Mouse (Mus musculus): ENCODE data around the gene Mylk3. TPM values are rescaled to one million over a fixed set of nuclear protein-coding genes. Genes with fewer than 3 reads are reported as not detected.
A peak's percentile ranks its signal among the peaks of the same experiment; 100 is the strongest.

Mylk3 gene
- polyA plus RNA-seq, 1 experiment from 2014 or later, result 211 TPM

- H3K27me3 ChIP-seq (replicated peaks), result no peaks in the 10 kb centered on the region
- H3K4me1 ChIP-seq (replicated peaks), result peaks cover 56% of the 10 kb centered on the region
- no peaks in the 10 kb centered on the region for H3K9me3 ChIP-seq (replicated peaks)
- H3K4me2 ChIP-seq, result peak overlapping the region; percentile 81
- peak overlapping the region; percentile 84 for H3K9ac ChIP-seq
- H3K27ac ChIP-seq (ENCODE audit: poor library complexity, severe bottlenecking), result peak overlapping the region; percentile 53
- H3K36me3 ChIP-seq, result peaks cover 22% of the 10 kb centered on the region
- WGBS, result 27% methylated on average over 6 of the region's 6 CpGs
- no peak for ATAC-seq (ENCODE audit: insufficient number of reproducible peaks, low FRiP score)
- H3K4me3 ChIP-seq, result peak overlapping the region; percentile 62
Measured at GRCm38 (mm10) chr8:85363406-85363805, 22.7 kb downstream of the Mylk3 start.

- peak overlapping the region; percentile 84 for H3K9ac ChIP-seq
- H3K4me3 ChIP-seq, result peak overlapping the region; percentile 62
- H3K4me2 ChIP-seq, result peak overlapping the region; percentile 81
- peak overlapping the region; percentile 61 for H3K27ac ChIP-seq (ENCODE audit: poor library complexity, severe bottlenecking)
- peaks cover 45% of the 10 kb centered on the region for H3K4me1 ChIP-seq (replicated peaks)
- ATAC-seq (ENCODE audit: insufficient number of reproducible peaks, low FRiP score), result no peak
- H3K36me3 ChIP-seq, result peaks cover 31% of the 10 kb centered on the region
- no peaks in the 10 kb centered on the region for H3K27me3 ChIP-seq (replicated peaks)
- no peaks in the 10 kb centered on the region for H3K9me3 ChIP-seq (replicated peaks)
- WGBS, result 48% methylated on average over 4 of the region's 4 CpGs
Measured at GRCm38 (mm10) chr8:85362211-85362610, 23.9 kb downstream of the Mylk3 start.

- H3K9me3 ChIP-seq (replicated peaks), result 0 out of 2 replicates have a peak, but pooled peaks cover 5% of the 10 kb centered on the region
- H3K4me2 ChIP-seq, result no peak overlapping the region
- H3K36me3 ChIP-seq, result peaks cover 78% of the 10 kb centered on the region
- no peak for ATAC-seq (ENCODE audit: insufficient number of reproducible peaks, low FRiP score)
- no peak overlapping the region for H3K9ac ChIP-seq
- WGBS, result 70% methylated on average over 4 of the region's 4 CpGs
- no peaks in the 10 kb centered on the region for H3K27me3 ChIP-seq (replicated peaks)
- no peaks in the 10 kb centered on the region for H3K4me1 ChIP-seq (replicated peaks)
- no peak overlapping the region for H3K4me3 ChIP-seq
- H3K27ac ChIP-seq (ENCODE audit: poor library complexity, severe bottlenecking), result no peak overlapping the region
Measured at GRCm38 (mm10) chr8:85353287-85353686, 32.9 kb downstream of the Mylk3 start.

- Histone ChIP-seq H3K4me3 (no peak overlapping the region), H3K4me1 (replicated peaks) (no peaks in the 10 kb centered on the region), H3K36me3 (peaks cover 75% of the 10 kb centered on the region), H3K27ac (ENCODE audit: poor library complexity, severe bottlenecking) (no peak overlapping the region), H3K9me3 (replicated peaks) (no peaks in the 10 kb centered on the region), H3K4me2 (no peak overlapping the region), H3K27me3 (replicated peaks) (no peaks in the 10 kb centered on the region), H3K9ac (no peak overlapping the region)
- ATAC-seq (ENCODE audit: insufficient number of reproducible peaks, low FRiP score), result no peak
- 68% methylated on average over 5 of the region's 5 CpGs for WGBS
Measured at GRCm38 (mm10) chr8:85339871-85340573, 46.1 kb downstream of the Mylk3 start.

DNA sequence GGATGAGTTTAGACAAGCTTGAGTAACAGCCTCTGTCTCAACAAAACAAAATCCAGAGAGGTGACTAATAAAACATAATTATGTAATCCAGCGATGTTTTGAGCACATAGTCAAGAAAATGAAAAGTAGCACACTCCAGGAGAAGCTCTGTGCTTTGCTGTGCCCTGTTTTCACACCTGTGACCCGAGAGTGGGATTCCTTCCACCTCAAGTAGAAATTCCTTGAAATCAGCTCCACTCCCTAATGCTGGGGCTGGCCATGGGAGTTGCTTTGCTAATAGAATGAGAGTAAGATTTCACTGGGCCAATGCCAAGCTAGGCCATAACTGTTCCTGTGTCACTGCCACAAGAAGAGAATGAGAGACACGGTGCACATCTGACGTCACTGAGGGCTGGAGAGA is 48.5 kb downstream of the Mylk3 start:
- Histone ChIP-seq H3K9ac (no peak overlapping the region), H3K4me1 (replicated peaks) (no peaks in the 10 kb centered on the region), H3K27ac (ENCODE audit: poor library complexity, severe bottlenecking) (no peak overlapping the region), H3K36me3 (peaks cover 71% of the 10 kb centered on the region), H3K9me3 (replicated peaks) (no peaks in the 10 kb centered on the region), H3K4me3 (no peak overlapping the region), H3K4me2 (no peak overlapping the region), H3K27me3 (replicated peaks) (no peaks in the 10 kb centered on the region)
- no peak for ATAC-seq (ENCODE audit: insufficient number of reproducible peaks, low FRiP score)
- 75% methylated on average over 4 of the region's 4 CpGs for WGBS

DNA sequence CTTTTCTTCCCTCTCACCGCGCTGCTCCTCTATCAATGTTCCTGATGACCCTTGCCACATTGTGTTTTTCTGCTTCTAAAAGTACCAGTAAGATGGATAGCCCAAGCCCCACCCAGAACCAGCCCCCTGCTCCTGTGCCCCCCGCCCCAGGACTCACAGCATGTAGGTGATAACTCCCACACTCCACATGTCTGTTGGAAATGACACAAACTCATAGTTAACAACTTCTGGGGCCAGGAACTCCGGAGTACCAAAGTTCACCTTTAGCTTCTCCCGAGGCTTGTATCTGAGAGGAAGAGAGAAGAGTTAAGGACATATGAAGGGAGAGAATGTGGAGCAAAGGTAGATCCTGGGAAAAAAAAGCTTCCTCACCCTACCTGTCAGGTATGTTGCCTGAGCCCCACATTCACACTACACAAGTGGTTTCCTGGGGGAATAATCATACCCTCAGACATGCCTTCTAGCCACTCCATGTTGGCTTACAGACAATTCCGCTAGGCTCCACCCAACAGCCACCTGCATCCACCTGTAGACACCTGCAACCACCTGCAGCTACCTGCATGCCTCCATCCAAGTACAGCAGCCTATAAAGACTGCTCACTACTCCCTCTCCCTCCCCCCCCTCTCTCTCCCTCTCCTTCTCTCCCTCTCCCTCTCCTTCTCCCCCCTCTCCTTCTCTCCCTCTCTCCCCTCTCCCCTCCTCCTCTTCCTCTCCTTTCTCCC is 49.8 kb downstream of the Mylk3 start:
- 72% methylated on average over 6 of the region's 6 CpGs for WGBS
- H3K36me3 ChIP-seq, result peaks cover 67% of the 10 kb centered on the region
- no peak for ATAC-seq (ENCODE audit: insufficient number of reproducible peaks, low FRiP score)
- H3K4me3 ChIP-seq, result no peak overlapping the region
- H3K4me2 ChIP-seq, result no peak overlapping the region
- H3K9ac ChIP-seq, result no peak overlapping the region
- H3K9me3 ChIP-seq (replicated peaks), result no peaks in the 10 kb centered on the region
- H3K27ac ChIP-seq (ENCODE audit: poor library complexity, severe bottlenecking), result no peak overlapping the region
- H3K4me1 ChIP-seq (replicated peaks), result no peaks in the 10 kb centered on the region
- no peaks in the 10 kb centered on the region for H3K27me3 ChIP-seq (replicated peaks)

DNA sequence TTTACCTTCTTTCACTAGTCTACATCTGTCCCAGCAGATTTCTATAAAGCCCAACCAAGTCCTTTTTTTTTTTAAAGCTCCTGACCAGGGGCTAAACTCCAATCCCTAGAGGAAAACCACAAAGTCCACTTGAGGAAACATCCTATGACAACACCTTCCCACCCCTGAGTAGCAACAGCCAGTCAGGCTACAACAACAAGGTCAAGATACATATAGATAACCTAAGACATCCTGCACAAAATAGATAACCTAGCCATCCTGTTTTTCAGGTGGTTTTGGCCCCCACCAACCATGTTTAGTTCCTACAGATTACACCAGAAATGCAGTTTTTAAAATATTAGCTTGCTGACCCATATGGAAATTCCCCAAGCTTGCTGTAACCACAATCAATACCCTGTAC is 51.0 kb downstream of the Mylk3 start:
- Histone ChIP-seq H3K4me2 (no peak overlapping the region), H3K36me3 (peaks cover 68% of the 10 kb centered on the region), H3K9ac (no peak overlapping the region), H3K27ac (ENCODE audit: poor library complexity, severe bottlenecking) (no peak overlapping the region), H3K27me3 (replicated peaks) (no peaks in the 10 kb centered on the region), H3K4me1 (replicated peaks) (no peaks in the 10 kb centered on the region), H3K9me3 (replicated peaks) (no peaks in the 10 kb centered on the region), H3K4me3 (no peak overlapping the region)
- ATAC-seq (ENCODE audit: insufficient number of reproducible peaks, low FRiP score), result no peak

GRCm38 (mm10) chr8:85329506-85329905 is 56.6 kb downstream of the Mylk3 start:
- Histone ChIP-seq H3K27ac (ENCODE audit: poor library complexity, severe bottlenecking) (peak overlapping the region; percentile 15; the same call in 1 of the 2 replicates), H3K27me3 (replicated peaks) (no peaks in the 10 kb centered on the region), H3K4me2 (no peak overlapping the region), H3K4me1 (replicated peaks) (no peaks in the 10 kb centered on the region), H3K36me3 (peaks cover 75% of the 10 kb centered on the region), H3K4me3 (no peak overlapping the region), H3K9ac (no peak overlapping the region), H3K9me3 (replicated peaks) (no peaks in the 10 kb centered on the region)
- 0 out of 2 replicates have a peak, but pooled peaks have one; percentile 9 for ATAC-seq (ENCODE audit: insufficient number of reproducible peaks, low FRiP score)
- WGBS, result 63% methylated on average over 1 of the region's 1 CpGs

GRCm38 (mm10) chr8:85327036-85327435 is 59.1 kb downstream of the Mylk3 start:
- 75% methylated on average over 9 of the region's 9 CpGs for WGBS
- Histone ChIP-seq H3K4me3 (no peak overlapping the region), H3K9ac (no peak overlapping the region), H3K9me3 (replicated peaks) (no peaks in the 10 kb centered on the region), H3K27ac (ENCODE audit: poor library complexity, severe bottlenecking) (no peak overlapping the region), H3K4me2 (no peak overlapping the region), H3K4me1 (replicated peaks) (no peaks in the 10 kb centered on the region), H3K27me3 (replicated peaks) (no peaks in the 10 kb centered on the region), H3K36me3 (peaks cover 89% of the 10 kb centered on the region)
- no peak for ATAC-seq (ENCODE audit: insufficient number of reproducible peaks, low FRiP score)

- Histone ChIP-seq H3K36me3 (peaks cover 67% of the 10 kb centered on the region), H3K27ac (ENCODE audit: poor library complexity, severe bottlenecking) (no peak overlapping the region), H3K4me2 (no peak overlapping the region), H3K9me3 (replicated peaks) (no peaks in the 10 kb centered on the region; the same call in 1 of the 2 replicates), H3K27me3 (replicated peaks) (no peaks in the 10 kb centered on the region), H3K9ac (no peak overlapping the region), H3K4me3 (no peak overlapping the region), H3K4me1 (replicated peaks) (no peaks in the 10 kb centered on the region)
- WGBS, result 71% methylated on average over 3 of the region's 3 CpGs
- ATAC-seq (ENCODE audit: insufficient number of reproducible peaks, low FRiP score), result no peak
Measured at GRCm38 (mm10) chr8:85323084-85323483, 63.1 kb downstream of the Mylk3 start.

GRCm38 (mm10) chr8:85321981-85322380 is 64.2 kb downstream of the Mylk3 start:
- H3K36me3 ChIP-seq, result peaks cover 57% of the 10 kb centered on the region
- 88% methylated on average over 15 of the region's 15 CpGs for WGBS

More at GRCm38 (mm10) chr8:85321981-85322380, 64.2 kb downstream of the Mylk3 start:
- no peak overlapping the region for H3K27ac ChIP-seq (ENCODE audit: poor library complexity, severe bottlenecking)
- H3K9ac ChIP-seq, result no peak overlapping the region
- no peaks in the 10 kb centered on the region; the same call in 1 of the 2 replicates for H3K9me3 ChIP-seq (replicated peaks)
- ATAC-seq (ENCODE audit: insufficient number of reproducible peaks, low FRiP score), result no peak
- H3K4me2 ChIP-seq, result no peak overlapping the region
- H3K27me3 ChIP-seq (replicated peaks), result no peaks in the 10 kb centered on the region
- H3K4me3 ChIP-seq, result no peak overlapping the region
- no peaks in the 10 kb centered on the region for H3K4me1 ChIP-seq (replicated peaks)
